Mouse (Mus musculus) left cerebral cortex, postnatal 36 days (tissue): ENCODE data around the gene Dbi. TPM values are rescaled to one million over a fixed set of nuclear protein-coding genes. Genes with fewer than 3 reads are reported as not detected.

ENCODE experiments used
- DNase-seq, 2 experiments: peaks; one replicate each; pipeline ENCODE4 v3.0.0; 2021 to 2022; ENCODE audit warnings: low spot score in 2 of 2, mixed read lengths in 1 of 2
- intact Hi-C: fragments of 180-260 bp; cut with DNase I; formaldehyde crosslinking; loops from one replicate; pipeline ENCODE4 v1.15.1; 2025
- total RNA-seq, 2 experiments: library from RNA; stranded (reverse); gene quantifications; 2 replicates each; pipeline ENCODE4 v1.2.3; 2021

The Dbi gene
- total RNA-seq, 2 experiments from 2014 or later = 235 to 237 TPM

GRCm38 (mm10) chr1:120093482-120094134, 27.3 kb downstream of the Dbi start:
- intact Hi-C loops = loop anchor here (1.0 kb wide), 1 partner anchor 60 kb away; no protein-coding TSS in a partner anchor

DNA sequence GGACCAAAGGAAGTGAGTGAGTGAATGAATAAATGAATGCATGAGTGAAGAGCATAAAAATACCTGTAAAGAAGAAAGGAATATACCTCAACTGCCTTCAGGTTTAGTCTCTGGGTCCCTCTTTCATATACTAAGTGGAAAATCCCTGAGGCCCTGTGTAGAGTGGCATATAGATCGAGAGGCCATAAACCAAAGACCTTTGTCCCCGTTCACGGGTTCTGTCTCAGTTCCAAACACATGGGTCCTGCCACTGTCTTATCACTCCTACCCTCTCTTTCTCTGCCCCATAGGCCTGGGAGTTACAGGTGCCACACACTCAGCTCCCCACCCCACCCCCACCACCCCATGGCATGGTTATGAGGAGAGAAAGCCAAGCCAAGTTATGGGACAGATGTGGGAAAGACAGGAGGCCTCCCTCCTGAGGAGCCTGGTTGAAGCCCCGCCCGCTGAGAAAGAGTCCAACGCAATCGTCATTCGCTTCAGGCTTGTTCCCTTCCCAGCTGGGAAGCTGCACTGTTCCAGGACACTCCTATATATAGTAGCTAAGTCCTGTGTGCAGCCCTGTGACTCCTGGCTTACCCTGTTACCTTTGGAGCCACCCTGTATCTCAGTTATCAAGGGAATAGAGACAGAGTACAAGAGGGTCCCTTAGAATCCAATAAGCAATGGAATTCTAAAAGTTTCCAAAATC, 29.9 kb downstream of the Dbi start:
- intact Hi-C loops = no loop called here
- no peak for DNase-seq

More at GRCm38 (mm10) chr1:120093482-120094134, 27.3 kb downstream of the Dbi start:
- peak; percentile 78 to 83 for DNase-seq

DNA sequence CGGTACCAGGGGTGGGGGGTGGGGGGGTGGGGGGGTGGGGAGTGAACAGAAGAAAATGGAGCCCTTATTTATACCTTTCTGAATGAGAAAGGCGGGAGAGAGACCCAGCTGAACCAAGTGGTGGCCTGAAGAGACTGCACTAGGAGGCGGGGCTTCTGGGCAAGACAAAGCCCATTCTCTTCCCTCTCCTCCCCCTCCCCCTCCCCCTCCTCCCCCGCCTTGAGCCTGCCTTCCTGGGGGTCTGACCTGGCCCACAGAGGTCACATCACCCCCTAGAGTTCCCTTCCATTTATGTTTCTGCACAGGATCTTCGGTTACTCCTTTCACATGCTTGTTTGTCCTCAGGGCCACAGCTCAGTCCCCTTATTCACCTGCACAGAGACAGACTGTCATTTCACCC, 31.7 kb downstream of the Dbi start:
- intact Hi-C loops = no loop called here
- no peak for DNase-seq

DNA sequence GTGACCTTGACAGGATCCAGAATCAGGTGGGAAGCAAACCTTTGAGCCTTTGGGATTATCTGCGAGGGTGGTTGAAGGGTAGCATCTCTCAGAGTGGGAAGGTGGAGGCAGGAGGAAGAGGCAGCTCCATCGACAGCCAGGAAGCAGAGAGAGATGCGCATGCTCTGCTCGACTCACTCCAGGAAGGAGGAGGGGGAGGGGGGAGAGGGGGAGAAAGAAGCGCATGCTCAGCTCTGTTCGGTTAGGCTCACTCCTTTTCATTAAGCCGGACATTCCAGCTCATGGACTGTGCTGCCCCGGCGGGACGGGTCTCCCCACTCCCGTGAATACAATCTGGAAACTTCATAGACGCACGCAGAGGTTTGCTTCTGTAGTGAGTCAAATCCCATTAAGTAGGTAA, 34.2 kb downstream of the Dbi start:
- intact Hi-C loops = no loop called here
- DNase-seq = no peak

DNA sequence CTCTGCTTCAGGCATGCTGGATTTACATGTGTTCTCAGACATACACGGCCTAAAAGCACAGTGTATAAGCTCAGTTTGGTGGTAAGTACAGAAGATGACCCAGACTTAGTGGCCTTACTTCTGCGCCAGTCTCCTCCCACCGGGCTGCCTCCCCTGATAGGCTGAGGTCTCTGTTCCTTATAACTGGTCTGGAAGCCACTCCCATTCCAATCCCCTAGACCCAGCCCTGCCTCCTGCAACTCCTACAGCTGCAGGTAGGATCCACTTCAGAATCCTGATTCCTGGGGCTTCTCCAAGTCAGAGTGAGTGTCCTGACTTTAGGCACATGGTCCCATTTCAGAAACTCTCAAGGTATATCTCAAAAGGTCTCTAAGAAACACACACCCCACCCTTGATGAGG, 35.2 kb downstream of the Dbi start:
- no peak for DNase-seq
- intact Hi-C loops = no loop called here

DNA sequence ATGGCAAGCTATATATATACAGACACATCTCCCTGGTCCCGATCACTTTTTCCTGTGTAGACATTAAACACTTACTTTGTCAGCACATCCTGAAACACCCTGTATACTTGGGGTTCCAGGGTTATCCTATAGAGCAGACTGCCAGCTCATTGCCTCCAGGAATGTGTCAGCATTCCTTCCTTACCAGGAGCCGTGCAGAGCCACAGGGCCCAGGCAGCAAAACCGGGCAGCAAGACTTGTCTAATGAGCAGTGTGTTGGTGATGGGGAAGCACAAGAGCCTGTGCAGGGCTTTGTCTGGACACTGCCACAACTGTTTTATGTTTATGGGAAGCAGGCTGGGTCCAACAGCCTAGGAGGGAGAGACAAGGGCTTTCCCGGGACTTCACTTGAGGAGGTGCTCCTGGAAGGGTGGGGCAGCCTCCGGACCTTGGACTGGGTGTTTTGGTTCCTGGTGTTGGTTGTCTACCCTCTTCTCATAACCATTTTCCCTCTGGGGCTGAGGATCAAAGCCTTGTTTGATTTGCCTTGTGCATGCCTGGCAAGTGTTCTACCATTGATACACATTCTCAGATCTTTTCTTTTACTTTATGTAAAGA, 36.9 kb downstream of the Dbi start:
- intact Hi-C loops = no loop called here
- no peak for DNase-seq

- DNase-seq = no peak
- intact Hi-C loops = no loop called here
These were observed 37.8 kb downstream of the Dbi start for GRCm38 (mm10) chr1:120082957-120083585.

DNA sequence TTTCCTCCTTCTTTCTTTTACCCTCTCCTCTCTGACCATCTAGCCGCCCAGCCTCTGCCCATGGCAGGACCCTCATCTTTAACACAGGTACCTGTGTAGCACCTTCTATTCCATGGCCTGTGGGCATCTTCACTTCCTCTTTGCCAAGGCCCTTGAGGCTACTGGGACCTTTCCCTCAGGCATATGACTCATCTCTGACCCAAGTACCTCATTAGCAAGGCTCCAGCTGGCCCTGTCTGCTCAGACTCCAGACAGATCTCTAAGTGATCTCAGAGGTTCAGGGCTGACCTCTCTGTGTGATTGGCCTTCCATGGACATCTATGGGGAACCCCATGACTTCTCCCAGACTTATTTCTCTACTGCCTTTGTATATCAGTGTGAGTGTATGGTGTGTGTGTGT, 40.2 kb downstream of the Dbi start:
- DNase-seq = no peak
- intact Hi-C loops = no loop called here

DNA sequence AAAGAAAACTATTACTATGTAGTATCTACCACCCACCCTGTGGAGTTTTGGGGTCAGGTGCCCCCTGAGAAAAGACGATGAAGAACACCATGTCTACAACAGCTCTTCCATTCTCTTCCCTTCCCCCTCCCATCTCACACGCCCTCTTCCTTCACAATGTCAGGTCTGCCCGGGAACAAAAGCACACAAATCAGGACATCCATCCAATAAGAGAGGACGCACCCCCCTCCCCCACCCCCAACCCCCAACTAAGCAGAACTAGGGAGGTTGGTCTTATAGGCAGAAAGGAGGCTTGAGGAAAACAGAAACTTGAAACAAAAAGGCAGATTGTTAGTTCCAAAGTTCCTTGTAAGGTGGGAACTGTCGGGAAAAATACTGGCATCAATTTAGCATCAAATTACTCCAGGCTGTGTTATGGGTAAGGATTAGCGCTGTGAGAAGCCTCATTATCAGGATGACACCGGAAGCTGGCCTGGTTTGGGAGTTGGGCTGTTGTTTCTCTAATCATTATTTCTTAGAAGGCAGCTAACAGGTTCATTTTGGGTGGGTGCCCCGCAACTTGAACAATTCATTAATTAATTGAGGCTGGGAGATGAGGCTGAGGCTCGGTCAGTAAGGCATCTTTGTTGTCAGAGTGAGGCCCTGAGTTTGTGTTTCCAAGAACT, 43.0 kb downstream of the Dbi start:
- no peak for DNase-seq
- intact Hi-C loops = no loop called here

GRCm38 (mm10) chr1:120075507-120075906, 45.4 kb downstream of the Dbi start:
- no peak for DNase-seq
- intact Hi-C loops = no loop called here

DNA sequence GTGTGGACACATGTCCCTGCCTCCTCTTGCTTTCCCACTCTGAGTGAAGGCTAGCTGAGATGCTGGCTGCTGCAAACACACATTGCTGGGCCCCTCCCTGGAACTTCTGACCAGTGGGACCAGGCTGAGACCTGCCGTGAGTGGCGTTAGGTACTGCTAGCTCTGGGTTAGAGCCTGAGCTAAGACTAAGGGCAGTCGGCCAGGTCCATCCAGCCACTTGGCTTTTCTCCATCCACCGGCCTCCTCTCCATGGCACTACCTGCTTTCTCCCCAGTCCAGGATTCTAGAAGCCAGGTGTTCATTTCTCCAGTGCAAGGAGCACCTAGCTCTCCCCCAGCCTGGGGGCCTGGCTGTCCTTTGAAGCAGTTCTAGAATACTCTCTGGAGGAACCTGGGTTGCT, 45.9 kb downstream of the Dbi start:
- intact Hi-C loops = no loop called here
- DNase-seq = no peak

DNA sequence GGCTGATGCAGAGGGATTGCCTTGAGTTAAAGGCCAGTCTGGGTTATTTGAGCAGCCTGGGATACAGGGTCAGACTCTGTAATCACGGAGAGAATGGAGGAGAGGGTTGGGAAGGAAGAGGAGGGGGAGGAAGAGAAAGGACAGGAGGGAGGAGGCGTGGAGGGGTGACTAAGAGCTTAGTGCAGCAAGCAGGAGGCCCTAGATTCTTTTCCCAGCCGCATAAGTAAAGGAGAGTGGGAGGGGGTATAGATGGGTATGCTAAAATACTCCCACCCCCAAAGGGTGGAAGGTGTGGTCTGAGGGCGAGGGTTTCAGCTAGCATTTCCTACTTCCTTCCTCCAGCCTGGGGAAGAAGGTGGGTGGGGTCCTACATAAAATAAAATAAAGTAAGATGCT, 46.6 kb downstream of the Dbi start:
- no peak for DNase-seq
- intact Hi-C loops = no loop called here

GRCm38 (mm10) chr1:120073519-120074306, 47.2 kb downstream of the Dbi start, which contains the start of gene Tmem37:
Gene Tmem37 (minus strand): TSS chr1:120074074.
- DNase-seq = peak in 1 of 2 experiments; percentile 21
- intact Hi-C loops = no loop called here

- no peak for DNase-seq
- intact Hi-C loops = no loop called here
These were observed 48.0 kb downstream of the Dbi start for GRCm38 (mm10) chr1:120072900-120073299.

- DNase-seq = no peak
- intact Hi-C loops = no loop called here
These were observed 49.7 kb downstream of the Dbi start for GRCm38 (mm10) chr1:120071133-120071532.

- no peak for DNase-seq
- intact Hi-C loops = no loop called here
These were observed 50.7 kb downstream of the Dbi start for GRCm38 (mm10) chr1:120070168-120070567.

- DNase-seq = no peak
- intact Hi-C loops = no loop called here
These were observed 51.8 kb downstream of the Dbi start for GRCm38 (mm10) chr1:120069120-120069519.

GRCm38 (mm10) chr1:120066625-120067024, 54.3 kb downstream of the Dbi start:
- intact Hi-C loops = no loop called here
- no peak for DNase-seq

DNA sequence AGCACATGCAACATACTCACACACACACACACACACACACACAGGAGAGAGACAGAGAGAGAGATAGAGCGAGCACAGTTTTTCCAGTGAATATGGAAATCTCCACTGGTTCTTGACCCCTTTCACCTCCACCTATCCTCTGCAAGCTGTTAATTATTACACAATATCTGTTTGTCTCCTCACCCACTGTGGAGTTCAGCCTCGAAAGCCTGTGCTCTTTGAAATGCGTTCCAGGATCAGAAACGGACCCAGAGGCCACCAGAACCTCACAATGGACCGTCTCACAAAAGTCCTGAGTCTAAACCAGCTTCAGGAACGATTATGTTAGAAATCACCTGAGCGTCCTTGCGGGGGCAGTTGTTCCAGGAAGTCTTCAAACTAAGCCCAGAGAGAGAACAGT, 54.7 kb downstream of the Dbi start:
- no peak for DNase-seq
- intact Hi-C loops = no loop called here
